Mouse (Mus musculus) ES-Bruce4 (cell line): ENCODE measurements around the gene Ifnab.

Source experiments
- CTCF ChIP-seq: IDR thresholded peaks from one replicate; pipeline ENCODE4 v1.8.1; 2011; ENCODE audit warnings: low read depth, low read length
- EP300 ChIP-seq: IDR thresholded peaks from 2 replicates; pipeline ENCODE4 v1.6.1; 2011; ENCODE audit warnings: low read depth, low read length; ENCODE audit not compliant: insufficient read depth
- POLR2A ChIP-seq: IDR thresholded peaks from one replicate; pipeline ENCODE4 v1.8.1; 2011; ENCODE audit warnings: low read length; ENCODE audit not compliant: insufficient read depth

- TF ChIP-seq CTCF = no peak
- TF ChIP-seq POLR2A = no peak
- no peak for TF ChIP-seq EP300
Measured at GRCm38 (mm10) chr4:88705924-88706323, 14.8 kb upstream of the Ifnab start.
